Mouse (Mus musculus) embryonic facial prominence, embryonic 15.5 days (tissue): ENCODE measurements around the gene Rgs7bp. TPM values are rescaled to one million over a fixed set of nuclear protein-coding genes. Genes with fewer than 3 reads are reported as not detected.

Experiments used
- ATAC-seq: fragments of 200-750 bp; cut with Nextera tagmentation; 2 replicates; pipeline ENCODE4 v1.8.0; 2017; ENCODE audit warnings: low read depth, moderate TSS enrichment; ENCODE audit not compliant: insufficient number of reproducible peaks, low FRiP score, low TSS enrichment
- H3K27ac ChIP-seq: fragments of 300-500 bp; sonication (generic); replicated peaks from 2 replicates; pipeline ENCODE4 v1.5.1; 2015; ENCODE audit warnings: mild to moderate bottlenecking, inconsistent platforms
- H3K27me3 ChIP-seq: fragments of 300-500 bp; sonication (generic); 2 replicates; pipeline ENCODE4 v1.6.1; 2015; ENCODE audit warnings: inconsistent platforms
- H3K36me3 ChIP-seq: fragments of 300-500 bp; sonication (generic); 2 replicates; pipeline ENCODE4 v1.6.1; 2015; ENCODE audit warnings: mild to moderate bottlenecking, inconsistent platforms
- H3K4me1 ChIP-seq: fragments of 300-500 bp; sonication (generic); 2 replicates; pipeline ENCODE4 v1.6.1; 2015; ENCODE audit warnings: inconsistent platforms
- H3K4me2 ChIP-seq: fragments of 300-500 bp; sonication (generic); replicated peaks from 2 replicates; pipeline ENCODE4 v1.6.1; 2015; ENCODE audit warnings: mild to moderate bottlenecking, inconsistent platforms
- H3K4me3 ChIP-seq: fragments of 300-500 bp; sonication (generic); replicated peaks from 2 replicates; pipeline ENCODE4 v1.5.1; 2015; ENCODE audit warnings: mild to moderate bottlenecking, inconsistent platforms
- H3K9ac ChIP-seq: fragments of 300-500 bp; sonication (generic); 2 replicates; pipeline ENCODE4 v1.6.1; 2015; ENCODE audit warnings: inconsistent platforms
- H3K9me3 ChIP-seq: fragments of 300-500 bp; sonication (generic); replicated peaks from 2 replicates; pipeline ENCODE4 v1.6.1; 2016; ENCODE audit warnings: inconsistent platforms
- WGBS: fragments of 180-500 bp; shearing (Covaris S2); methylation state at CpG from one replicate; pipeline ENCODE4 v1.1.7; 2015; 5-methylcytosine and 5-hydroxymethylcytosine counted together
- polyA plus RNA-seq: library from polyadenylated mRNA; unstranded; fragments of >200 nt; fragmentation: Nextera tagmentation; extraction: Ambion mirVana; gene quantifications from 2 replicates; pipeline ENCODE4 v1.2.1, GENCODE M21; 2015

The Rgs7bp gene
- 3.9 and 4.3 TPM in 2 replicates for polyA plus RNA-seq

- H3K9me3 ChIP-seq, result no peaks in the 10 kb centered on the region
- H3K27ac ChIP-seq, result peak within 1 kb of the TSS; percentile 68
- no peaks in the 10 kb centered on the region for H3K36me3 ChIP-seq
- peak within 1 kb of the TSS; percentile 60 for H3K4me3 ChIP-seq
- ATAC-seq, result peak; percentile 87
- H3K9ac ChIP-seq, result peak within 1 kb of the TSS; percentile 50
- H3K27me3 ChIP-seq, result peaks cover 4% of the 10 kb centered on the region; the same call in 1 of the 2 replicates
- H3K4me2 ChIP-seq, result peak within 1 kb of the TSS; percentile 89
- WGBS, result under 1% methylated on average over 68 of the region's 75 CpGs
- peaks cover 8% of the 10 kb centered on the region; the same call in 1 of the 2 replicates for H3K4me1 ChIP-seq
These were observed at the start of gene Rgs7bp for GRCm38 (mm10) chr13:105054181-105054940. Gene Rgs7bp, minus strand, starts transcription at chr13:105054930.

GRCm38 (mm10) chr13:105104385-105104784 lies 49.7 kb upstream of the Rgs7bp start:
- Histone ChIP-seq H3K4me2 (no peak overlapping the region), H3K36me3 (no peaks in the 10 kb centered on the region), H3K9me3 (no peaks in the 10 kb centered on the region), H3K4me3 (no peak overlapping the region), H3K4me1 (no peaks in the 10 kb centered on the region), H3K9ac (no peak overlapping the region), H3K27me3 (no peaks in the 10 kb centered on the region), H3K27ac (no peak overlapping the region)
- 78% methylated on average over 2 of the region's 2 CpGs for WGBS
- no peak for ATAC-seq

DNA sequence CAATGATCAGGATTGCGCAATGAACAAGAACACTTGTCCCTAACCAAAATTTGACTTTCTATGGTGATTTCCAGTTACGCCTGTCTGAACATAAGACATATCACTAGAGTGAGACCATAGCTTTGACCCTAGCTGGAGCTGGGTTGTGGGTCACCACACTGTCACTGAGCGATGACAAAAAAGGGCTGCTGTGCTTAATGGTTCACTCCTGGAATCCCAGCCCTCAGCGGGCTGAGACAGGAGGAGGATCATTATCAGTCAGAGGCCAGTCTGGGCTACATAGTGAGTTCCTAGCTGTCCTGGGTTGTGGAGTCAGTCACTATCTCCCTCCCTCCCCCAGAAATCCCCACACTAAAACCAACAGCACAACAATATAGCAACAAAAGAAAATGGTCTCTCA lies 46.0 kb upstream of the Rgs7bp start:
- Histone ChIP-seq H3K4me3 (no peak overlapping the region), H3K9me3 (no peaks in the 10 kb centered on the region), H3K27me3 (no peaks in the 10 kb centered on the region), H3K36me3 (no peaks in the 10 kb centered on the region), H3K9ac (no peak overlapping the region), H3K4me1 (no peaks in the 10 kb centered on the region), H3K27ac (no peak overlapping the region), H3K4me2 (no peak overlapping the region)
- ATAC-seq, result no peak
- 90% methylated on average over 4 of the region's 4 CpGs for WGBS

- Histone ChIP-seq H3K36me3 (no peaks in the 10 kb centered on the region), H3K9me3 (no peaks in the 10 kb centered on the region), H3K4me1 (no peaks in the 10 kb centered on the region), H3K4me3 (no peak overlapping the region), H3K27me3 (no peaks in the 10 kb centered on the region), H3K4me2 (no peak overlapping the region), H3K27ac (no peak overlapping the region), H3K9ac (no peak overlapping the region)
- ATAC-seq, result no peak
- WGBS, result 86% methylated on average over 2 of the region's 2 CpGs
These were observed 41.6 kb upstream of the Rgs7bp start for GRCm38 (mm10) chr13:105096316-105096715.

DNA sequence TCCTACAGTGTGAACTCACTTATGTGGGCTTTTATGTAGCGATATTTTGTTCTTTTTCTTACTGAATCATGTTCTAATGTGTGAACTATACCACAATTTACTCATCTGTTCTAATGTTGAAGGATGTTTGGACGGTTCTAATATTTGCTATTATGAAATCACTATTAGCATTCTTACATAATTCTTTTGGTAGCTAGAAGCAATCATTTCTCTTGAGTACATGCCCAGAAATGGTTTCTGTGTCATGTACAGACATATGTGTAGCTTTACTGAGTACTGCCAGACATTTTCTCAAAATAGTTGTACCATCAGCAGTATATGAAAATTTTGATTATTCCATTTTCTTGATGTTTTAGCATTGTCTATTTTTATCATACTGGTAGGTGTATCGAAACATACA lies 34.5 kb upstream of the Rgs7bp start:
- H3K27me3 ChIP-seq, result no peaks in the 10 kb centered on the region
- no peak overlapping the region for H3K27ac ChIP-seq
- H3K9ac ChIP-seq, result no peak overlapping the region
- H3K4me1 ChIP-seq, result no peaks in the 10 kb centered on the region
- WGBS, result 77% methylated on average over 3 of the region's 3 CpGs
- ATAC-seq, result no peak
- H3K4me3 ChIP-seq, result no peak overlapping the region
- no peaks in the 10 kb centered on the region for H3K36me3 ChIP-seq
- no peak overlapping the region for H3K4me2 ChIP-seq
- H3K9me3 ChIP-seq, result no peaks in the 10 kb centered on the region

DNA sequence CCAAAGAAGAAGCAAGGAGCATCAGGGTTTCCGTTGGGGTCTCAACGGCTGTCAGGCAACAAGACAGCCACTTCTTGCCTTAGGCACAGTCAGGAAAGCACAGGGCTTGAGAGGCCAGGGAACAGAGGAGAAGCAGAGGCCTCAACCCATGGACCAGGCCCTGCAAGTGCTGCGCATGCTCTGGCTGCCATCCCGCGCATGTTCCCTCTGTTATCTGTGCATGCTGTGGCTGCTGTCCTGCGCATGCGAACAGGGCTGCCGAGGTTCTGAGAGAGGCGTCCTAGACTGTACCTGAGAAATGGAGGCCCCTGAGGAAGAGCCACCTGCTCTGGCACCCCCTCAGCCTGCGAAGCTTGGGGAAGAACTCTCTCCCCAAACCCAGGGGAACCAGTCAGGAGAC lies 27.1 kb upstream of the Rgs7bp start, which contains the start of gene 4933425L06Rik:
4933425L06Rik (plus strand) TSS at position 261 of the 400 bp plus-strand sequence.
- Histone ChIP-seq H3K4me1 (no peaks in the 10 kb centered on the region), H3K4me3 (no peak within 1 kb of the TSS), H3K36me3 (no peaks in the 10 kb centered on the region), H3K9ac (no peak within 1 kb of the TSS), H3K27ac (no peak within 1 kb of the TSS), H3K27me3 (no peaks in the 10 kb centered on the region), H3K9me3 (no peaks in the 10 kb centered on the region), H3K4me2 (no peak within 1 kb of the TSS)
- ATAC-seq, result no peak
- WGBS, result 85% methylated on average over 10 of the region's 10 CpGs

DNA sequence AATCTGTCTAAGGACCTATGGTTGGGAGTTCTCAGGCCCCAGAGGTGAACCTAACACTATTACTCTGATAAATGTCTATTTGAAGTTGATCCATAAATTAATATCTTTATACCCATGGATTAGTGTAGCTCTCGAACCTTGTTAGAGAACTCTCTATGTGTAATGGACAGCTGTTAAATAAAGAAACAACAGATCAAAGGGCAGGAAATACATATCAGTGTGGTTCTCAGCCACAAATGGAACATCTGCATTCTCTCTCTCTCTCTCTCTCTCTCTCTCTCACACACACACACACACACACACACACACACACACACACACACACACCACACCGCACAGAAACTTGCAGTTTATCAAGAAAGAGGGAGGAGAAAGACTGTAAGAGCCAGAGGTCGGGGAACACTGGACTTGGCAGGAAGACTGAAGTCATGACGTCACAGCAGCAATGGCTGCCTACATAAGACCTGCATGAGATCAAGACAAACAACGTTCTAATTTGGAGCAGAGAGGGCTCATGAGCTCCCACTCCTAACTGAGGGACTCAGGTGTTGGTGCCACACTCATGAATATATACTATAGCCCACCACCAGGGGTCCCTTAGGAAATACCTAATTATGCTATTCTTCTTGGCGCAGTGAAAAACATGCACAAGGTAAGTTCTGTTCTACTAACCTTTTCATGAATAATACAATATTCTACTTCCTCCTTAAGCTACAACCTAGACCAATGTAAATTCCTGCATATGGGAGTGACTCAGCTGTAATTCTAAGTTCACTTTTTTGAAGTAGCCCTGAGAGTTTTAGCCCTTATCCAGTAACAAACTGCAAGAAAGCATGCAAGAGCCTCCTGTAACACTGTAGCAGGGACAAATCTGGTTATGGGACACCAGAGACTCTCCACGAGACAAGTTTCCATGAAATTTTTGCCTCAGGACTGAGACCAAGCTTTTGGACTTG lies 12.4 kb upstream of the Rgs7bp start:
- Histone ChIP-seq H3K9ac (no peak overlapping the region), H3K4me2 (no peak overlapping the region), H3K4me1 (no peaks in the 10 kb centered on the region), H3K27me3 (no peaks in the 10 kb centered on the region), H3K36me3 (no peaks in the 10 kb centered on the region), H3K9me3 (no peaks in the 10 kb centered on the region), H3K4me3 (no peak overlapping the region), H3K27ac (no peak overlapping the region)
- no peak for ATAC-seq
- WGBS, result 66% methylated on average over 6 of the region's 7 CpGs

DNA sequence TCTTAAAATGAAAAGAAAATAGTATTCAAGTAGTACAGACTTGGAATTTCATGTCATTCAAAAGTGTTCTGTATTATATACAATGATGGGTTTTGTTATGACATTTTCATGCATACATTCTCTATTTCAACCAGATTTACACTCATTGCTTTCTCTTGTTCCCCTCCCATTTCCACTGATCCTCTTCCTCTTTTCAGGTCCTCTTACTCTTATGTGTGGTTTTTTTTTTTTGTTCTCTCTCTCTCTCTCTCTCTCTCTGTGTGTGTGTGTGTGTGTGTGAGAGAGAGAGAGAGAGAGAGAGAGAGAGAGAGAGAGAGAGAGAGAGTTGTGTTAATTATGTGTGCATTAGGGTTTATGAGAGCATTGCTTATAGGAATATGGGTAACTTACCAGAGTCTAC lies 11.4 kb upstream of the Rgs7bp start:
- Histone ChIP-seq H3K36me3 (no peaks in the 10 kb centered on the region), H3K9ac (no peak overlapping the region), H3K4me2 (no peak overlapping the region), H3K4me1 (no peaks in the 10 kb centered on the region), H3K27me3 (no peaks in the 10 kb centered on the region), H3K9me3 (no peaks in the 10 kb centered on the region), H3K27ac (no peak overlapping the region), H3K4me3 (no peak overlapping the region)
- ATAC-seq, result no peak

GRCm38 (mm10) chr13:105055374-105055773 lies 644 bp upstream of the Rgs7bp start:
- WGBS, result 25% methylated on average over 5 of the region's 5 CpGs
- ATAC-seq, result no peak
- Histone ChIP-seq H3K4me3 (peak overlapping the region; percentile 60), H3K9me3 (no peaks in the 10 kb centered on the region), H3K4me2 (peak overlapping the region; percentile 89), H3K27me3 (peaks cover 4% of the 10 kb centered on the region; the same call in 1 of the 2 replicates), H3K27ac (no peak overlapping the region; the same call in 1 of the 2 replicates), H3K4me1 (peaks cover 8% of the 10 kb centered on the region; the same call in 1 of the 2 replicates), H3K36me3 (no peaks in the 10 kb centered on the region), H3K9ac (no peak overlapping the region)

DNA sequence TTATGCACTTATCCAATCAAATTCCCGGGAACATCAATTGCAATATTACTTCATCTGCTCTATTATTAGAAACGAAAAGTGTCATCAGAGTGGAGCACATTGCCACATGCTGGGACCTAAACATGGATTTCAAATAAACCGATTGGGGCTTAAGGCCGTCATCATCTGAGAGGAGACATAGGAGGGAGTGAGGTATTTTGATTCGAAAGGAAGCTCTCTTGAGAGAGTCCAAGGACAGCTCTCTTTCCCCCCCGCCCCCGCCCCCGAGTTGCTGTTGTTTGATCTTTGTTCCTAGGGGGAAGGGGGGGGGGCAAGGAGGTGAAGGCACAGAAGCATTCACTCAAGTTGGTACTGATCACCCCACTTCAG lies 195 bp upstream of the Rgs7bp start:
- H3K4me3 ChIP-seq, result peak overlapping the region; percentile 60
- no peaks in the 10 kb centered on the region for H3K36me3 ChIP-seq
- no peak for ATAC-seq
- H3K4me2 ChIP-seq, result peak overlapping the region; percentile 89
- no peaks in the 10 kb centered on the region for H3K9me3 ChIP-seq
- H3K9ac ChIP-seq, result peak overlapping the region; percentile 50; the same call in 1 of the 2 replicates
- 3% methylated on average over 8 of the region's 8 CpGs for WGBS
- H3K27me3 ChIP-seq, result peaks cover 4% of the 10 kb centered on the region; the same call in 1 of the 2 replicates
- H3K27ac ChIP-seq, result peak overlapping the region; percentile 68
- peaks cover 8% of the 10 kb centered on the region; the same call in 1 of the 2 replicates for H3K4me1 ChIP-seq

- ATAC-seq, result no peak
- H3K36me3 ChIP-seq, result no peaks in the 10 kb centered on the region
- H3K9ac ChIP-seq, result peak overlapping the region; percentile 50
- WGBS, result under 1% methylated on average over 12 of the region's 12 CpGs
- H3K9me3 ChIP-seq, result no peaks in the 10 kb centered on the region
- H3K27me3 ChIP-seq, result peaks cover 4% of the 10 kb centered on the region; the same call in 1 of the 2 replicates
- peaks cover 8% of the 10 kb centered on the region; the same call in 1 of the 2 replicates for H3K4me1 ChIP-seq
- peak overlapping the region; percentile 89 for H3K4me2 ChIP-seq
- peak overlapping the region; percentile 68 for H3K27ac ChIP-seq
- H3K4me3 ChIP-seq, result peak overlapping the region; percentile 60
These were observed 1.1 kb downstream of the Rgs7bp start for GRCm38 (mm10) chr13:105053618-105054017.
